Mouse (Mus musculus) embryo, embryonic 11 days (tissue): Measurements from ENCODE around the gene Pigp.
"Not testable (repeated sequence)": the region's sequence is repeated elsewhere in the genome, so short reads cannot be mapped to it uniquely, and the experiment has no call there.

Experiments used
- DNase-seq: peaks from one replicate; pipeline ENCODE4 v3.0.0-alpha.2; 2015

Gene Pigp

DNA sequence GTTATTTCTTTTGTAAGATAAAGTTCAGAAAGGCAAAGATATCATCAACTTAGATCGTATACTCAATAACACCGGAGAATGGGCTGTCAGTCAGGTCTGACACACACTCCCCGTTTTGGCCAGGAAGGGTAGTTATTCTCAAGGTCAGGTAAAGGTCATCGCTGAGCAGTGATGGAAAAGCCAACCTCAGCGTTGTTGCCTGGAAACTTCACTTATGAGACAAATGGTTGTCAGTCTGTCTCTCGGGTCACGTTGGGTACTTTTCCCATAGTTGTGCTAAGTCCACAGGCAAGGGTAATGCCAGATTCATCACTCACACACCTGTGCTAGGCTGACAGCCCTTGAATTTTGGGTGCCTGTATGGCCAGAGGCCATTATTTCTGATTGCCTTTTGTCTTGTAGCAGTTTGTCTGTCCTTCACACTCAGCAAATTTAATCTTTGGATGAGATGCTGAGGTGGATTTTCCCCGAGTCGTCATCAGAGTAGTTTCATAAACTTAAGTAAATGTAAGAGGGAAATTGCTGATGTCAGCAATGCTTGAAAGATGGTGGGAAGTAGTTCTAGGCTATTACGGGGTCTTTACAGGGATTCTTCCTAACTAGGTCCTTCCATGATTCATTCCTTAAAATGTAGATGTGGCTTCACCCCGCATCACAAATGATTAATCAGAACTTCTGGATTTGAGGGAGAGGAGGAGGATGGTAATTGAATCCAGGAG lies 14.7 kb downstream of the Pigp start:
- DNase-seq = no peak

- no peak for DNase-seq
These were observed 15.6 kb downstream of the Pigp start for GRCm38 (mm10) chr16:94356046-94356445.

DNA sequence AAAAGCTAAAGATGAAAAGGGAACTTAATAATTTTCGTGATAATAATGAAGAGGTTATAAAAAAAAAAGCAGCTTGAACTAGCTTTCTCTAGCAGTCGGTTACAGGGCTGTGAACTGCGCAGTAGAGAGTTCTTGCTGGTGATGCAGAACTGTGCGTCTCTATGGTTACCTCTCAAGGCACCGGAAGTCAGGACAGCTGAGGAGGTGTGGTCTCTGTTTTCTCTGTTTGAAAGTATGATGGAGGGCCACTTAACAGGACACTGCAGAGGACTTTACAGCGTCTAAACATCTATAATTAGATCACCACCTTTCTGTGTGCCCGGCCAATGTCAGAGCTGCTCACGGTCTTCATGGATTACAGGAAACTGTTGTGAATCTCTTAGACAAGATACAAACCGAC lies 17.2 kb downstream of the Pigp start:
- DNase-seq = peak; percentile 48

- no peak for DNase-seq
These were observed 21.4 kb downstream of the Pigp start for GRCm38 (mm10) chr16:94350287-94350677.

DNA sequence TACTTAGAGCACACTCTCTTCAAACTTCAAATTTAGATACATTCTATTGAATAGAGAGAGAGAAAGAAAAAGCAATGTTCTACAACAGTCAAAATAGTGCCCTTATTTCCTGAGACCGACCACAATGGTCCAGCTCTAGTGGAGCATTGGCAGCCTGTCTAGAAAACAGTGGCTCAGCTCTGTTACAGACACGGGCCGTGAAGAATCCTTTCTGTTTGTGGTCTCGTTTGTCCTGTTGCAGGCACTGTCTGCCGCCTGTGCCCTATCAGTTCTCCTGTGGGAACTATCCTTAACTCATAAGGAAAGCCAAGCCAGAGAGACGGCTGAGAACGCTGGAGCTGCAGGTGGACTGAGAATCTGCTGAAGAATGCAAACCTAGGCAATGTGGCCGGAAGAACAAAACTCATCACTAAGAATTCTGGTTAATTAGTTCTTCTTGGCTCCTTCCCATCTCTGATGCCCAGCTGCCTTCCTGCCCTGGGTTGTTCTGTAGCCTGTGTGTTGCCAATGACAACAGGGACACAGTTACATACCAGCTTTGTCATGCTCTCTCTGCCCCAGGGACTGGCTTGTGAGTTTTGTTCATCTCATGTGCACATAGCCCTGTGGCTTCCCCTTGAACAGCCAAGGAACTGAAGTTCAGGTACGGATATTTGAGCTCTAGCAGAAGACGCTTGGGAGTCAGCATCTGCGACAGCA lies 21.9 kb downstream of the Pigp start:
- DNase-seq = no peak

DNA sequence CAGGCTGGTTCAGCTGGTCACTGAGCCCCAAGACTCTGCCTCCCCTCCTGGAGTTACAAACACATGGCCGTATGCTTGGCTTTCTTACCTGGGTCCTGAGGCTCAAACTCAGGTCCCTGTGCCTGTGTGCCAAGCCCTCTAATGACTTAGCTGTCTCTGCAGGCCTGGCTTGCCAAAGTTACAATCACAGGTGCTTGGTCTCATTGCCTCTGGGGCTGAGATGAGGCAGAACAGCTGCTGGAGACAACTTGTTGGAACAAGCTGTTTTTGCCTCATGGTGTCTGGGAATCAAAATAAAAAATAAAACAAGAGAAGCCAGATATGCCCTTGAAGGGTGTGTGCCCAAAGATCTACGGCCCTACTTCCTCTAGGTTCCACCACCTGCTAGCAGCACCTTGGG lies 22.9 kb downstream of the Pigp start:
- DNase-seq = no peak

GRCm38 (mm10) chr16:94347080-94347731 lies 24.4 kb downstream of the Pigp start:
- DNase-seq = no peak

DNA sequence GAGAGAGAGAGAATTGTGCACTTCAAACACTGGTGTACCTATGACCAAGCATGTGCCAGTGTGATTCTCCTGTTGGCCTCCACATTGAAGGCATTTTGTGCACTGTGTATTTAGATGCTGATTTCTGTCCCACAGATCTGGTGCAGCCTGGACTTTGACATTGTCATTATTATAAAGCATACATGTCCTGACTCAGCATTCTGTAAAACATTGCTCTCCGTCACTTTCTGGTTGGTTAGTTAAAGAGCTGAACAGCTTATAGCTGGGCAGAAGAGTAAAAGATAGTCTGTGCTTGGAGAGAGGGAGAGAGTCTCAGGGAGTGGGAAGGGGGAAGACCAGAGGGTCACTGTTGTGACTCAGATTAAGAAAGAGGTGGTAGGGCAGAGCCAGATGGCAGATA lies 25.9 kb downstream of the Pigp start:
- no peak for DNase-seq

- DNase-seq = not testable (repeated sequence)
These were observed 32.2 kb downstream of the Pigp start for GRCm38 (mm10) chr16:94339164-94340160.

DNA sequence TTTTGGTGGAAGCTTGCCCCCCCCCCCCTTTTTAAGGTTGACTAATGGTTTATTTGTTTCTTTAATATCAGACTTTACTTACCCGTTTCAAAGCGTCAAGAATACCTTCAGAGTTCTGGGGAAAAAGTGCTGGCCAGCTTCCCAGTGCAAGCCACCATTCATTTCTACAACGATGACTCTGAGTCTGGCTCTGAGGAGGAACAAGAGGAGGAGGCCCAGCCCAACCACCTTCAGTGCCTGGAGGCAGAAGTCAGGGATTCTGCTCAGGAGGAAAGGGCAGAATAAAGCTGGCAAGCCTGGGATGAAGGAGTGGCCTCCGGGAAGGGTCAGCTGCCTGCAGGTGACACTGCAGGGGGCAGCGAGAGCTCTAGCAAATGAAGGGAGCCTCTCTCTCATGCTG lies 36.0 kb downstream of the Pigp start:
- no peak for DNase-seq

GRCm38 (mm10) chr16:94331886-94332252 lies 39.8 kb downstream of the Pigp start:
- peak; percentile 52 for DNase-seq

- no peak for DNase-seq
These were observed 40.3 kb downstream of the Pigp start for GRCm38 (mm10) chr16:94331233-94331885.

- peak; percentile 21 for DNase-seq
These were observed 41.2 kb downstream of the Pigp start for GRCm38 (mm10) chr16:94330429-94330828.

GRCm38 (mm10) chr16:94328881-94329867 lies 42.5 kb downstream of the Pigp start:
- DNase-seq = peak; percentile 39

- DNase-seq = peak; percentile 67
These were observed 43.6 kb downstream of the Pigp start, which contains the start of gene Ripply3 for GRCm38 (mm10) chr16:94327781-94328711. Ripply3 (plus strand) TSS chr16:94328420.

DNA sequence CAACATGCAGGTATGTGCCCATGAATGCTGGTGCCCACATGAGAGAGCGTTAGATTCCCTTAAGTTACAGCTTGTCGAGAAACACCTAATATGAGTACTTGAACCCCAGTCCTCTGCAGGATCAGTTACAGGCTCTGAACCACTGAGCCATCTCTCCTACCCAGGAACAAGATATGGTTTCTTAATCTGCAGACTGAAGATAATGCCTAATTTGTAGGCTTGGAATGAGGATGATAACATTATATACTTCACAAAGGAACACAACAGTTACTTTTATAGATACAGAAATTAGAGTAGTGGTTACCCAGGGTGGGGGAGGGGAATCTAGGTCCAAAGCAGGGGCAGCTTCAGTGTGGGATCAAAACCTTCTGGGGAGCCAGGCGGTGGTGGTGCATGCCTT lies 45.6 kb downstream of the Pigp start:
- no peak for DNase-seq

DNA sequence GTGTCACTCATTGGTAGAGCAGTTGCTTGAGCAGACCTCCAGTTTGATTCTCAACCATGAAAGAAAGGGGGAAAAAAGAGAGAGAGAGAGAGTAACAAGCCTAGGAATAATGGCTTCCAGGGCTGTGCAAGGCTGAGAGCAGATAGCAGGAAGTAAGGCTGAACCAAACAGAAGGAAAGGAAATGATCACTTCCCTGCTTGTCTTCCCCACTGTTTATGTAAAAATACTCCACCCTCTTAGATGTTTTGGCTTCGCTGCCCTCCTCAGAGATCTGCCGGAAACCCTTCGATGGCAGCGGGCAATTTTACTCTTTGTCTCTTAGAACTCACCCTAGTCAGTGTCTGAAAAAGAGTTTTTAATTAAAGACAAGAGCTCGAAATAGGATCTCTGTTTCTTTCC lies 48.0 kb downstream of the Pigp start:
- DNase-seq = no peak

DNA sequence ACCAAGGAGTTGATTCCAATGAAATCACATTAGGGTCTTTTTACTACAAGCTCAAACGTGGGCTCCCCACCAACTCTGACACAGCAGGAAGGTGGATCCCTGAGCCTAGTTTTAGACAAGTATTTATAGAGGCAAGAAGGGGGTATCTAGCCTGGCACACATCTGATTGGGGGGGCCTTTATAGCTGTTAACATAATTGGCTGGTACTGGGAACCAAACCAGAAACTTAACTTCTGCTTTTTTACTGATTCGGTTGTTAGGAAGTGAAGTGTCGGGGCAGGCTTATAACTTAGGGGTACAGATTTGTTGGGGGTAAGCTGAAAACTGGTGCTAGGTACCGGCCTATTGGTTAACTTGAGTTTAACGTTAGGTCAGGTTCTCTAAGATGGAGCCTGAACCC lies 51.4 kb downstream of the Pigp start:
- no peak for DNase-seq

- no peak for DNase-seq
These were observed 53.9 kb downstream of the Pigp start for GRCm38 (mm10) chr16:94317752-94318151.

DNA sequence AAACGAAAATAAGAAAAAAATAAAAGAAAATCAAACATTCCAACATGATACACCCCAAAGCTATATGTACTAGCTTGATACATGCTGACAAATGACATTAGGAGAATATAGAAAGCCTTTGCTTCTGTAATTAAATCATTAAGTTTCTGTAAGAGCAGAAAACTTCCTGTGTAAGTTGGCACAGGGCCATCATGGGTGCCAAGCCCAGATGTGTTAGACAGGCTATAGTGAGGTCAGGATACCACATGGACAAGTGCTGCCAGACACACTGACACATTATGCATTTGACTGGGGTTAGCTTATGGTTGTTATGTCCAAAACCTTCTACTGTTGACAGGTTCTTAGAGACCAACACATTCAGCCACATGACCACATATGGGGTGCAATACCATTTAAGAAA lies 56.4 kb downstream of the Pigp start:
- DNase-seq = no peak
